8 mouse cellular contexts compared by ENCODE assay signal in the genomic region with DNA sequence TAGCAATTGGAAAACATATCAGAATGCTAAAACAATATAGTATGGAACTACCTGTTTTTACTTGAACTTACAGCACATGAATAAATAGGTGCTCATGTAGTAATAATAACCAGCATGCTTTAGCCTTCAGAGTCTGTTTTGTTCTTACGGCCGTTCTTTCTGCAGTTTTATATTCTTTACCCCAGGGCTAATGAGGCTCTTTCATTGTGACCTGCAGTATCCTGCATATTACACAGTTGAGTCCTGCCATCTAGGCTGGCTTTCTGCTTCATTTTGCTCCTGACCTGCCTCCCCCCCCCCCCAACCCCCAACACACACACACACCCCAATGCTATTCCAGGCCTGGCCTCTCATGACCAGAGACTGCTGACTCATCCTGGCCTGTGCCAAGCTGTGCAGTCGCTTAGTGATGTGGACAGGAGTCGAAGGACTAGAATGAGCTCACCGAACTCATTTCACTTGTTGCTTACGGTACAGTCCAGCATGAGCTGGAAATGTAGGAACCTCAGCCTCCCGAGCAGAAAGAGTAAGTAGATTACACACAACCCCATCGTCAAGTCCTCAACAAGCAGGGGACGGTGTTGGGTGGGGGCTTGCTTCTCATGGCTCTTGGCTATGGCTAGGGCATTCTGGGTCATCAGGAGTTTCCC.
DNase-seq lines count a peak whose midpoint lies in the region; ATAC-seq lines count a peak whose summit lies in the region.

No protein-coding gene starts in this region.

- H3K9me3 ChIP-seq in hindbrain, embryonic 14.5 days (ENCODE audit: control insufficient read depth, low read length), result no peaks in the 10 kb centered on the region
- H3K9me3 ChIP-seq in liver, embryonic 12.5 days (replicated peaks), result no peaks in the 10 kb centered on the region

- no peak overlapping the region for H3K4me3 ChIP-seq in hindbrain, embryonic 14.5 days (replicated peaks; ENCODE audit: low read length)
- H3K4me3 ChIP-seq in liver, embryonic 12.5 days, result no peak overlapping the region

- ATAC-seq in frontal cortex, adult (ENCODE audit: low TSS enrichment), result peak; percentile 27; the same call in 1 of the 2 replicates
- peak; percentile 37; the same call in 1 of the 2 replicates for ATAC-seq in hindbrain, embryonic 14.5 days (ENCODE audit: low FRiP score)
- ATAC-seq in liver, embryonic 12.5 days, result 0 out of 2 replicates have a peak, but pooled peaks have one; percentile 44

- H3K27me3 ChIP-seq in hindbrain, embryonic 14.5 days (ENCODE audit: control insufficient read depth, insufficient read depth, low read length), result no peaks in the 10 kb centered on the region
- H3K27me3 ChIP-seq in liver, embryonic 12.5 days (replicated peaks), result no peaks in the 10 kb centered on the region

- no peak overlapping the region for H3K9ac ChIP-seq in hindbrain, embryonic 14.5 days
- H3K9ac ChIP-seq in liver, embryonic 12.5 days, result no peak overlapping the region

- 82% methylated on average over 9 of the region's 9 CpGs for WGBS in hindbrain, embryonic 14.5 days
- 58% methylated on average over 9 of the region's 9 CpGs for WGBS in liver, embryonic 12.5 days (ENCODE audit: insufficient replicate concordance)

- H3K36me3 ChIP-seq in hindbrain, embryonic 14.5 days (replicated peaks; ENCODE audit: control insufficient read depth, insufficient read depth), result no peaks in the 10 kb centered on the region
- no peaks in the 10 kb centered on the region for H3K36me3 ChIP-seq in liver, embryonic 12.5 days

- H3K27ac ChIP-seq in hindbrain, embryonic 14.5 days, result no peak overlapping the region
- no peak overlapping the region for H3K27ac ChIP-seq in liver, embryonic 12.5 days

- H3K4me2 ChIP-seq in hindbrain, embryonic 14.5 days (replicated peaks), result no peak overlapping the region
- H3K4me2 ChIP-seq in liver, embryonic 12.5 days, result 0 out of 2 replicates have a peak overlapping the region, but pooled peaks have one; percentile 8

- H3K4me1 ChIP-seq in hindbrain, embryonic 14.5 days (replicated peaks; ENCODE audit: control insufficient read depth, insufficient read depth, low read length), result no peaks in the 10 kb centered on the region
- peaks cover 4% of the 10 kb centered on the region; the same call in 1 of the 2 replicates for H3K4me1 ChIP-seq in liver, embryonic 12.5 days

- DNase-seq in frontal cortex, postnatal 14 days (ENCODE audit: low spot score in 2 of 2), result no peak
- DNase-seq in adrenal gland, adult 2 months, result peak; percentile 95
- peak; percentile 94 for DNase-seq in gastrocnemius, adult 18-20 months (ENCODE audit: low spot score)
- DNase-seq in hindbrain, embryonic 14.5 days (ENCODE audit: low spot score), result no peak
- DNase-seq in right cerebral cortex, postnatal 4 days, result peak; percentile 3
- DNase-seq in thymus, postnatal 4 days, result no peak

Comparison
In these comparisons a context has a peak if more than half of its experiments do, and no peak if none do; other contexts are left out.
1. DNase-seq: peak in adrenal gland, adult 2 months (single experiment), gastrocnemius, adult 18-20 months (single experiment) and right cerebral cortex, postnatal 4 days (single experiment); none in frontal cortex, postnatal 14 days (0 of 2), hindbrain, embryonic 14.5 days (single experiment) and thymus, postnatal 4 days (single experiment).
2. Peak in every context shown above with its lines, with median percentiles within 50 percentile points of each other: ATAC-seq.